Mouse (Mus musculus): ENCODE data around the gene Foxj1.

DNA sequence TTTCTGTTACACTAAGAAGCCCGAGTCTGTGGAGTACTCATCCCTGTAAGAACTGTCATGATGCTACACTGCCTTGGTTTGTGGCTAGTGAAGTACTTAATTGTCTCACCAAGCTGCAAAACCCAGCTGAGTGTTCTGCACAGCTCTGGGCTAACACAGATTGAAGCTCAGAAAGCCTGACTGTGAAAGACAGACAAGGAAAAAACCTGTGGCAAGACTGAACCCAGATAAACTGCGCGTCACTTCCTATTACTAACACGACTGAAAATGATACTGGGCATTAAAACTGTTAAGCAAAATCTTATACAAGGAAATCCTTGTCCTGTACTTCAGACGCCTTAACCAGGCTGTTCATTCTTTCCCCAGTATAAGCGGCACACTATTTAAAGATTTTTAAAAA, 44.3 kb upstream of the Foxj1 start:
- TF ChIP-seq TAL1 (IDR thresholded peaks at IDR 0.05; ENCODE audit: low read length) (no peak), GATA1 (IDR thresholded peaks at IDR 0.05; ENCODE audit: low read length) (no peak)

Data from erythroblast, embryonic 14.5 days (primary cell).